Mouse (Mus musculus) CH12.LX (cell line): ENCODE results near the gene Ezh2.
A peak's percentile ranks its signal among the peaks of the same experiment; 100 is the strongest.

Source experiments
- CHD2 ChIP-seq: IDR thresholded peaks from 2 replicates; pipeline ENCODE4 v1.6.1; 2011; ENCODE audit warnings: low read length, improper control_type of control experiment
- CTCF ChIP-seq, 2 experiments: IDR thresholded peaks in 1 of 2; conservative IDR thresholded peaks in 1 of 2; 2 replicates each; pipeline ENCODE4 v1.5.1; 2011 to 2012; ENCODE audit warnings: low read depth in 2 of 2, low read length in 2 of 2, improper control_type of control experiment in 1 of 2, inconsistent platforms in 1 of 2, mild to moderate bottlenecking in 1 of 2, moderate library complexity in 1 of 2
- EP300 ChIP-seq: IDR thresholded peaks from 2 replicates; pipeline ENCODE4 v1.6.1; 2011; ENCODE audit warnings: low read length, improper control_type of control experiment
- KAT2A ChIP-seq: IDR thresholded peaks from 2 replicates; pipeline ENCODE4 v1.6.1; 2012; ENCODE audit warnings: low read length, improper control_type of control experiment, inconsistent platforms; ENCODE audit not compliant: insufficient replicate concordance
- MAFK ChIP-seq: IDR thresholded peaks from 2 replicates; pipeline ENCODE4 v1.6.1; 2011; ENCODE audit warnings: low read length, improper control_type of control experiment; ENCODE audit not compliant: insufficient replicate concordance
- MEF2A ChIP-seq: IDR thresholded peaks from 2 replicates; pipeline ENCODE4 v1.6.1; 2014; ENCODE audit warnings: low read depth, mild to moderate bottlenecking, inconsistent platforms, low read length, improper control_type of control experiment, borderline replicate concordance
- POLR2A ChIP-seq: IDR thresholded peaks from 2 replicates; pipeline ENCODE4 v1.6.1; 2011; ENCODE audit warnings: low read depth, mild to moderate bottlenecking, improper control_type of control experiment, low read length

DNA sequence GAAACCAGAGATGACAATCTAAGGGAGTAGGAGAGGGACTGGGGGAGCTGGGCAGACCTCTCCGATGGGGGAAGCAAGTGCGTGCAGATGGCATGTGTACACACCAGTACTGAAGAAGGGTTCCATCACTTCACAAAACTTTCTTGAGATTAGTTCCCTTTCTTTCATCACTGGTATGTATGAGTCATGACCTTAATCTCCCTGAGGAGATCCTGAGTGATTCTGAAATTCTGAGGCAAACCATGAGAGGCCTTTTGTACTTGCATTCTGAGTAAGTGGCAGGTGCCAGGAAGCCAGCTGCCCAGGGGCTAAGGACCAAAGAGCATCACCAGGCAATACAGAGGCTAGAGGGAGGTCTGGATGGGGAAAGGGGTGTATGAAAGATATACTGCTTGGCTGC is 25.9 kb upstream of the Ezh2 start:
- TF ChIP-seq POLR2A (peak; percentile 39; the same call in 1 of the 2 replicates), MEF2A (peak; percentile 97), EP300 (peak; percentile 100), CTCF (conservative IDR thresholded peaks at IDR 0.05 in 1 of 2, IDR thresholded peaks at IDR 0.05 in 1 of 2; ENCODE audit: low read depth in 2 of 2, low read length in 2 of 2) (no peak), CHD2 (peak; percentile 95), MAFK (peak; percentile 95), KAT2A (0 out of 2 replicates have a peak, but pooled peaks have one; percentile 62)
